Mouse (Mus musculus) kidney, postnatal 10 days (tissue): ENCODE data around the gene Gfer.
A peak's percentile ranks its signal among the peaks of the same experiment; 100 is the strongest.
"Not testable (repeated sequence)": the region's sequence is repeated elsewhere in the genome, so short reads cannot be mapped to it uniquely, and the experiment has no call there.

ENCODE experiments used
- DNase-seq: peaks from one replicate; pipeline ENCODE4 v3.0.0; 2021; ENCODE audit warnings: mixed read lengths

Gfer gene

GRCm38 (mm10) chr17:24687146-24687595 is 8.8 kb downstream of the Gfer start:
- DNase-seq, result peak; percentile 75

- DNase-seq, result peak; percentile 68
Measured at GRCm38 (mm10) chr17:24686514-24686913, 9.4 kb downstream of the Gfer start.

- DNase-seq, result no peak
Measured at GRCm38 (mm10) chr17:24677500-24678080, 18.4 kb downstream of the Gfer start.

GRCm38 (mm10) chr17:24676877-24677276 is 19.1 kb downstream of the Gfer start:
- no peak for DNase-seq

- peak; percentile 82 for DNase-seq
Measured at GRCm38 (mm10) chr17:24676187-24676586, 19.8 kb downstream of the Gfer start.

GRCm38 (mm10) chr17:24674277-24674676 is 21.7 kb downstream of the Gfer start:
- DNase-seq, result no peak

- peak; percentile 68 for DNase-seq
Measured at GRCm38 (mm10) chr17:24672141-24672540, 23.8 kb downstream of the Gfer start.

- no peak for DNase-seq
Measured at GRCm38 (mm10) chr17:24671346-24671745, 24.6 kb downstream of the Gfer start.

- DNase-seq, result no peak
Measured at GRCm38 (mm10) chr17:24670246-24670844, 25.6 kb downstream of the Gfer start.

GRCm38 (mm10) chr17:24669545-24670245 is 26.3 kb downstream of the Gfer start, which contains the start of gene Zfp598:
Gene Zfp598 (plus strand): TSS chr17:24669687.
- DNase-seq, result peak; percentile 98

GRCm38 (mm10) chr17:24669214-24669544 is 26.8 kb downstream of the Gfer start:
- not testable (repeated sequence) for DNase-seq

GRCm38 (mm10) chr17:24667416-24667815 is 28.5 kb downstream of the Gfer start:
- peak; percentile 80 for DNase-seq

GRCm38 (mm10) chr17:24667011-24667410 is 28.9 kb downstream of the Gfer start:
- not testable (repeated sequence) for DNase-seq

- peak; percentile 48 for DNase-seq
Measured at GRCm38 (mm10) chr17:24658017-24658758, 37.8 kb downstream of the Gfer start, which contains the start of gene Npw. Gene Npw (minus strand): TSS chr17:24658457.

- DNase-seq, result no peak
Measured at GRCm38 (mm10) chr17:24654969-24655368, 41.0 kb downstream of the Gfer start.

- DNase-seq, result peak; percentile 91
Measured at GRCm38 (mm10) chr17:24653967-24654710, 41.8 kb downstream of the Gfer start.

- DNase-seq, result no peak
Measured at GRCm38 (mm10) chr17:24651835-24652234, 44.1 kb downstream of the Gfer start.

GRCm38 (mm10) chr17:24650766-24651165 is 45.2 kb downstream of the Gfer start:
- no peak for DNase-seq

- peak; percentile 87 for DNase-seq
Measured at GRCm38 (mm10) chr17:24650070-24650616, 45.8 kb downstream of the Gfer start, which contains the start of gene Slc9a3r2. Gene Slc9a3r2 (minus strand): TSS chr17:24650327.

- peak; percentile 82 for DNase-seq
Measured at GRCm38 (mm10) chr17:24649581-24650069, 46.3 kb downstream of the Gfer start.

- DNase-seq, result peak; percentile 43
Measured at GRCm38 (mm10) chr17:24648731-24649377, 47.1 kb downstream of the Gfer start.
